Mouse (Mus musculus) c-Kit-positive CD71-positive TER-119-negative erythroid progenitor cells, embryonic 14.5 days (primary cell): ENCODE measurements around the gene Rnf150.

Source experiments
- DNase-seq: peaks from one replicate; pipeline ENCODE4 v3.0.0-alpha.2; 2013; ENCODE audit warnings: low read depth

Rnf150 gene

GRCm38 (mm10) chr8:82889062-82889720, 26.0 kb downstream of the Rnf150 start:
- no peak for DNase-seq

GRCm38 (mm10) chr8:82895091-82895490, 31.9 kb downstream of the Rnf150 start:
- no peak for DNase-seq

GRCm38 (mm10) chr8:82896796-82897195, 33.6 kb downstream of the Rnf150 start:
- DNase-seq = no peak

GRCm38 (mm10) chr8:82897628-82898458, 34.7 kb downstream of the Rnf150 start:
- DNase-seq = no peak

GRCm38 (mm10) chr8:82898459-82898841, 35.3 kb downstream of the Rnf150 start:
- no peak for DNase-seq

GRCm38 (mm10) chr8:82900958-82901357, 37.8 kb downstream of the Rnf150 start:
- DNase-seq = no peak

GRCm38 (mm10) chr8:82901549-82902138, 38.5 kb downstream of the Rnf150 start:
- DNase-seq = no peak

- DNase-seq = no peak
These were observed 40.3 kb downstream of the Rnf150 start for GRCm38 (mm10) chr8:82903497-82903896.

- DNase-seq = no peak
These were observed 44.1 kb downstream of the Rnf150 start for GRCm38 (mm10) chr8:82907271-82907670.

- no peak for DNase-seq
These were observed 48.3 kb downstream of the Rnf150 start for GRCm38 (mm10) chr8:82911436-82911835.

- DNase-seq = no peak
These were observed 49.1 kb downstream of the Rnf150 start for GRCm38 (mm10) chr8:82912282-82912681.

GRCm38 (mm10) chr8:82914543-82914942, 51.4 kb downstream of the Rnf150 start:
- DNase-seq = no peak

GRCm38 (mm10) chr8:82916851-82917539, 53.8 kb downstream of the Rnf150 start:
- DNase-seq = no peak

- DNase-seq = no peak
These were observed 54.6 kb downstream of the Rnf150 start for GRCm38 (mm10) chr8:82917540-82918316.

GRCm38 (mm10) chr8:82919676-82920075, 56.5 kb downstream of the Rnf150 start:
- DNase-seq = no peak

- DNase-seq = no peak
These were observed 57.0 kb downstream of the Rnf150 start for GRCm38 (mm10) chr8:82920124-82920523.

GRCm38 (mm10) chr8:82925286-82925685, 62.1 kb downstream of the Rnf150 start:
- no peak for DNase-seq

- DNase-seq = no peak
These were observed 63.4 kb downstream of the Rnf150 start for GRCm38 (mm10) chr8:82926518-82926917.

- DNase-seq = no peak
These were observed 68.4 kb downstream of the Rnf150 start for GRCm38 (mm10) chr8:82931554-82931953.

GRCm38 (mm10) chr8:82936162-82936561, 73.0 kb downstream of the Rnf150 start:
- DNase-seq = no peak

GRCm38 (mm10) chr8:82936866-82937265, 73.7 kb downstream of the Rnf150 start:
- no peak for DNase-seq

GRCm38 (mm10) chr8:82939912-82940311, 76.8 kb downstream of the Rnf150 start:
- DNase-seq = no peak
